Mouse (Mus musculus) megakaryocyte, adult 5-6 weeks (primary cell): ENCODE measurements around the gene Akr1d1. TPM values are rescaled to one million over a fixed set of nuclear protein-coding genes. Genes with fewer than 3 reads are reported as not detected.

ENCODE experiments used
- ATAC-seq: 2 replicates; pipeline ENCODE4 v1.8.0; 2016; ENCODE audit warnings: mild to moderate bottlenecking, inconsistent platforms; ENCODE audit not compliant: poor library complexity, severe bottlenecking
- total RNA-seq, 2 experiments: library from RNA; stranded (forward) in 1 of 2; stranded (reverse) in 1 of 2; fragments of 153-499, 151-499 nt in 1 of 2; fragments of 221-1000, 200-1000 nt in 1 of 2; gene quantifications; 2 replicates each; pipeline versions ENCODE4 v1.2.3 to v1.2.4; 2015 to 2017

Akr1d1 gene
- total RNA-seq, 2 experiments from 2014 or later, result not detected

DNA sequence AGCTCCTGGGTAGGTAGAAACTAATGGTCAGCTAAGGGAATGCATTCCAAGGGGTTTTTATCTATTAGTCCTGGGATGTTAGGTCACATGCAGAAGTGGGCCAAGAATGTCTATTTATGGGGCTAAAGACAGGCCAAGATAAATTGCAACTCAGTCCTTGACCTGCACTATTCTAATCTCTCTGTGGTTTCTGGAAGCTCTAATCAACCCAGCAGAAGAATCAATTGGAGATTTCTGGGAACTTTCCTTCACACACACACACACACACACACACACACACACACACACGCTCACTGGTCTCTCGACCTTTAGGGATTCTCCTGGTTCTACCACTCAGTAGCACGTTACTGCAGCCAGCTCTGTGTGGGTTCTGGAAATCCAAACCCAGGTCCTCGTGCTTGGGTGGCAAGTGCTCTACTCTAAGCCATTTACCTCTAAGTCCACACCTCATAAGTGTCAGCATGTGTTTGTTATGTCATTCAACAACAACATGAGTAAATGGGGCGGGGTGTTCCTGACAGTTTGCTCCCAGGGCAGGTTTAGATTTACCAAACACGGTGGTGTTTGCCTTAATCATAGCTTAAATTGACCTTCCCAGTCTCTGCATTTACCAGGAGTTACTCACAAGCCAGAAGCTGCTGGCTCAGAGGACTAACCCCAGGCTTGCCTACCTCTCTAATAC lies 82.8 kb downstream of the Akr1d1 start:
- no peak for ATAC-seq

GRCm38 (mm10) chr6:37615490-37615889 lies 85.5 kb downstream of the Akr1d1 start:
- ATAC-seq, result no peak

DNA sequence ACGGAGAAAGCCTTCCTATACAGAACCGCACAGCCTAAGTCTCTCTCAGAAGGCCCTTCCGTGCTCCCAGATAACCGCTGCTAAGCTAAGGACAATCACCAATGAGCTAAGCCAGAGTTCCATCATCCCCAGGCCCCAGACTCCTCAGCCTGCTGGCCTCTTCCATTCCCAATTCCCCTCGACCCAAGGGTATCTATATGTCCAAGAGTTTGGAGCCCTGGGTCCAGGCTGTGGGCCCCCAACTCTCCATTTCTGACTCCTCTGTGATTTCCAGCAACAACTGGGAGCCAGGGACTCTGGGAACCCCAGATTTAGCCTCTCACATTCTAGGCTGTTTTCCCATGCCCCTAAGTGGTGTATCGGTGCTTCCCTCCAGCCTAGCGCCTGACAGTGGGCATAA lies 86.2 kb downstream of the Akr1d1 start:
- ATAC-seq, result no peak

DNA sequence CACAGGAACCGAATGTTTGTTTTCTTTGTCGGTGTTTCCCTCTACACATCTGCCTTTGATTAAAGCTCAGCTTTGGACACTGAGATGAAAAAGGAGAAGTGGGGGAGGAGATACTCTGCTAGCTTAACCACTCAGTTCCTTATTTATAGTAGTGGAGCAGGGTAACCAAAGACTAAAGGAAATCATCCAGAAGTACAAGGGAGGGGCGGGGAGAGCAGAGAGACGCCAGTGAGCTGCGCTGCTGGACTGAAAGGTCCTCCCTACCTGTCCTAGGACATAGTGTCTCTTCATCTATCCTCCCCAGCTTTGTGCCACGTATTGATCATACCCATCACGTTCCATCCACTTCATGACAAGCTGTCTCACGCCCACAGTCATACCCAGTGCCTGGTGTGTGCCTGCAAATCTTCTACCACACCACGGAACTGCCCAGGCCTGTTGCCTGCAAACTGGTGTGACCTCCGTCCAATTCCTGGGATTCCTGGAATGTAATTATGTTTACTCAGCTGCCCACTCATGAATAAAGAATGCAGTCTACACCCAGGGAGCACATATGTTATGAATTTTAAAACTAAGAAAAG lies 87.5 kb downstream of the Akr1d1 start:
- peak; percentile 98 for ATAC-seq

Other genes with a start within 250 kb of the Akr1d1 start
- gene Dgki, start 230.0 kb upstream of the Akr1d1 start, total RNA-seq (2015), result 0.11 TPM in 1 of 2 replicates, not detected in the other
- not detected in 2 replicates for gene Dgki, start 230.0 kb upstream of the Akr1d1 start, total RNA-seq (2017)
- gene Creb3l2, start 88.0 kb upstream of the Akr1d1 start, total RNA-seq (2015), result 7.8 and 8.0 TPM in 2 replicates
- gene Creb3l2, start 88.0 kb upstream of the Akr1d1 start, total RNA-seq (2017), result 2.8 and 3.0 TPM in 2 replicates